Mouse (Mus musculus): ENCODE measurements around the gene Noxa1. TPM values are rescaled to one million over a fixed set of nuclear protein-coding genes. Genes with fewer than 3 reads are reported as not detected.

Gene Noxa1
- polyA plus RNA-seq (2012; fragmentation: generic; extraction: Trizol) = not detected
- long read RNA-seq, experiment 1 = 0 reads
- long read RNA-seq, experiment 2 = 0 reads

GRCm38 (mm10) chr2:25095109-25095850 is at the start of gene Noxa1:
Noxa1 (minus strand) TSS chr2:25095149.
- H3K79me3 ChIP-seq (ENCODE audit: low read depth) = no peaks in the 10 kb centered on the region
- no peak within 1 kb of the TSS for H3K4me3 ChIP-seq (ENCODE audit: insufficient read depth, poor library complexity, severe bottlenecking)
- no peaks in the 10 kb centered on the region for H3K79me2 ChIP-seq (ENCODE audit: control insufficient read depth, insufficient read depth)
- H3ac ChIP-seq (ENCODE audit: control insufficient read depth, insufficient read length, low read depth) = no peak within 1 kb of the TSS
- no peak for TF ChIP-seq CEBPB (IDR thresholded peaks at IDR 0.05; ENCODE audit: low read depth)
- no peak for TF ChIP-seq USF1 (IDR thresholded peaks at IDR 0.05; ENCODE audit: low read depth)
- no peak for TF ChIP-seq FOSL1 (IDR thresholded peaks at IDR 0.05; ENCODE audit: insufficient read depth, low read length, poor library complexity, severe bottlenecking)
- no peak for TF ChIP-seq MYOG (IDR thresholded peaks at IDR 0.05; ENCODE audit: control insufficient read depth, extremely low read depth, insufficient read length)
- TF ChIP-seq CTCF (IDR thresholded peaks at IDR 0.05; ENCODE audit: control insufficient read depth, insufficient read depth, insufficient read length) = no peak
- TF ChIP-seq MAX (IDR thresholded peaks at IDR 0.05) = no peak
- TF ChIP-seq MYOD1 (IDR thresholded peaks at IDR 0.05; ENCODE audit: control insufficient read depth, insufficient read length, low read depth) = no peak
- H3K36me3 ChIP-seq (ENCODE audit: control insufficient read depth, insufficient read depth) = no peaks in the 10 kb centered on the region
- H3K27me3 ChIP-seq (ENCODE audit: control insufficient read depth, insufficient read depth, insufficient read length) = peaks cover 35% of the 10 kb centered on the region

GRCm38 (mm10) chr2:25141921-25142320 is 47.0 kb upstream of the Noxa1 start:
- Histone ChIP-seq H3K79me3 (ENCODE audit: low read depth) (no peaks in the 10 kb centered on the region), H3K4me3 (ENCODE audit: insufficient read depth, poor library complexity, severe bottlenecking) (no peak overlapping the region), H3K27me3 (ENCODE audit: control insufficient read depth, insufficient read depth, insufficient read length) (no peaks in the 10 kb centered on the region), H3ac (ENCODE audit: control insufficient read depth, insufficient read length, low read depth) (no peak overlapping the region), H3K79me2 (ENCODE audit: control insufficient read depth, insufficient read depth) (peaks cover 42% of the 10 kb centered on the region), H3K36me3 (ENCODE audit: control insufficient read depth, insufficient read depth) (peaks cover 5% of the 10 kb centered on the region)
- TF ChIP-seq CTCF (IDR thresholded peaks at IDR 0.05; ENCODE audit: control insufficient read depth, insufficient read depth, insufficient read length) (no peak), FOSL1 (IDR thresholded peaks at IDR 0.05; ENCODE audit: insufficient read depth, low read length, poor library complexity, severe bottlenecking) (no peak), MAX (IDR thresholded peaks at IDR 0.05) (no peak), CEBPB (IDR thresholded peaks at IDR 0.05; ENCODE audit: low read depth) (no peak), MYOD1 (IDR thresholded peaks at IDR 0.05; ENCODE audit: control insufficient read depth, insufficient read length, low read depth) (no peak), USF1 (IDR thresholded peaks at IDR 0.05; ENCODE audit: low read depth) (no peak), MYOG (IDR thresholded peaks at IDR 0.05; ENCODE audit: control insufficient read depth, extremely low read depth, insufficient read length) (no peak)

- Histone ChIP-seq H3K4me3 (ENCODE audit: insufficient read depth, poor library complexity, severe bottlenecking) (no peak overlapping the region), H3K27me3 (ENCODE audit: control insufficient read depth, insufficient read depth, insufficient read length) (no peaks in the 10 kb centered on the region), H3K79me2 (ENCODE audit: control insufficient read depth, insufficient read depth) (peaks cover 42% of the 10 kb centered on the region), H3ac (ENCODE audit: control insufficient read depth, insufficient read length, low read depth) (no peak overlapping the region), H3K36me3 (ENCODE audit: control insufficient read depth, insufficient read depth) (peaks cover 5% of the 10 kb centered on the region), H3K79me3 (ENCODE audit: low read depth) (no peaks in the 10 kb centered on the region)
- TF ChIP-seq MYOD1 (IDR thresholded peaks at IDR 0.05; ENCODE audit: control insufficient read depth, insufficient read length, low read depth) (no peak), MYOG (IDR thresholded peaks at IDR 0.05; ENCODE audit: control insufficient read depth, extremely low read depth, insufficient read length) (no peak), MAX (IDR thresholded peaks at IDR 0.05) (no peak)
Observed at GRCm38 (mm10) chr2:25141185-25141584, 46.2 kb upstream of the Noxa1 start.

- TF ChIP-seq MAX (IDR thresholded peaks at IDR 0.05) (no peak), MYOD1 (IDR thresholded peaks at IDR 0.05; ENCODE audit: control insufficient read depth, insufficient read length, low read depth) (no peak), MYOG (IDR thresholded peaks at IDR 0.05; ENCODE audit: control insufficient read depth, extremely low read depth, insufficient read length) (no peak), USF1 (IDR thresholded peaks at IDR 0.05; ENCODE audit: low read depth) (no peak), CTCF (IDR thresholded peaks at IDR 0.05; ENCODE audit: control insufficient read depth, insufficient read depth, insufficient read length) (no peak), FOSL1 (IDR thresholded peaks at IDR 0.05; ENCODE audit: insufficient read depth, low read length, poor library complexity, severe bottlenecking) (no peak), CEBPB (IDR thresholded peaks at IDR 0.05; ENCODE audit: low read depth) (no peak)
- H3ac ChIP-seq (ENCODE audit: control insufficient read depth, insufficient read length, low read depth) = no peak overlapping the region
- no peak overlapping the region for H3K4me3 ChIP-seq (ENCODE audit: insufficient read depth, poor library complexity, severe bottlenecking)
- no peaks in the 10 kb centered on the region for H3K27me3 ChIP-seq (ENCODE audit: control insufficient read depth, insufficient read depth, insufficient read length)
- peaks cover 5% of the 10 kb centered on the region for H3K36me3 ChIP-seq (ENCODE audit: control insufficient read depth, insufficient read depth)
- peaks cover 18% of the 10 kb centered on the region for H3K79me2 ChIP-seq (ENCODE audit: control insufficient read depth, insufficient read depth)
- no peaks in the 10 kb centered on the region for H3K79me3 ChIP-seq (ENCODE audit: low read depth)
Observed at GRCm38 (mm10) chr2:25137832-25138231, 42.9 kb upstream of the Noxa1 start.

- no peaks in the 10 kb centered on the region for H3K79me2 ChIP-seq (ENCODE audit: control insufficient read depth, insufficient read depth)
- H3ac ChIP-seq (ENCODE audit: control insufficient read depth, insufficient read length, low read depth) = no peak overlapping the region
- TF ChIP-seq FOSL1 (IDR thresholded peaks at IDR 0.05; ENCODE audit: insufficient read depth, low read length, poor library complexity, severe bottlenecking) (no peak), USF1 (IDR thresholded peaks at IDR 0.05; ENCODE audit: low read depth) (no peak), MYOG (IDR thresholded peaks at IDR 0.05; ENCODE audit: control insufficient read depth, extremely low read depth, insufficient read length) (no peak), CTCF (IDR thresholded peaks at IDR 0.05; ENCODE audit: control insufficient read depth, insufficient read depth, insufficient read length) (no peak), MYOD1 (IDR thresholded peaks at IDR 0.05; ENCODE audit: control insufficient read depth, insufficient read length, low read depth) (no peak), MAX (IDR thresholded peaks at IDR 0.05) (no peak), CEBPB (IDR thresholded peaks at IDR 0.05; ENCODE audit: low read depth) (no peak)
- peaks cover 6% of the 10 kb centered on the region for H3K27me3 ChIP-seq (ENCODE audit: control insufficient read depth, insufficient read depth, insufficient read length)
- H3K79me3 ChIP-seq (ENCODE audit: low read depth) = no peaks in the 10 kb centered on the region
- no peak overlapping the region for H3K4me3 ChIP-seq (ENCODE audit: insufficient read depth, poor library complexity, severe bottlenecking)
- H3K36me3 ChIP-seq (ENCODE audit: control insufficient read depth, insufficient read depth) = no peaks in the 10 kb centered on the region
Observed at GRCm38 (mm10) chr2:25131601-25132000, 36.7 kb upstream of the Noxa1 start.

All from C2C12 (cell line).